In genomic region chr11:69072666-69073064, GRCm38 (mm10) we compare ENCODE assay signal across 8 mouse cellular contexts. TPM values are rescaled to one million over a fixed set of nuclear protein-coding genes. Genes with fewer than 3 reads are reported as not detected.
DNase-seq lines count a peak whose midpoint lies in the region; ATAC-seq and TF ChIP-seq lines count a peak whose summit lies in the region.

No protein-coding gene starts in this region.

- H3K9ac ChIP-seq in CH12.LX (ENCODE audit: insufficient read depth, low read depth) = peak overlapping the region; percentile 88
- H3K9ac ChIP-seq in forebrain, postnatal 0 days = peak overlapping the region; percentile 81
- peak overlapping the region; percentile 82 for H3K9ac ChIP-seq in liver, embryonic 14.5 days (replicated peaks)

- DNase-seq in CH12.LX (ENCODE audit: extremely low read depth) = no peak
- DNase-seq in forebrain, postnatal 0 days = no peak
- DNase-seq in liver, embryonic 14.5 days (ENCODE audit: low read depth in 3 of 3, low spot score in 3 of 3) = no peak
- DNase-seq in right cerebral cortex, postnatal 25 days = no peak
- no peak for DNase-seq in urinary bladder, postnatal 10 days (ENCODE audit: low spot score)
- DNase-seq in cerebellum, adult 9-11 months = no peak

- dilution Hi-C loops in CH12.LX (cut with MboI; ENCODE audit: extremely low pct_ligation_motif_present, extremely low pct_unique_long_range_greater_than_20kb, low sequenced_read_pairs) = no loop called here

- H3K9me3 ChIP-seq in erythroblast, embryonic 14.5 days (ENCODE audit: control insufficient read depth, low read length) = no peaks in the 10 kb centered on the region
- H3K9me3 ChIP-seq in CH12.LX (replicated peaks; ENCODE audit: low read length) = no peaks in the 10 kb centered on the region
- no peaks in the 10 kb centered on the region for H3K9me3 ChIP-seq in forebrain, postnatal 0 days (ENCODE audit: low read length)
- no peaks in the 10 kb centered on the region for H3K9me3 ChIP-seq in liver, embryonic 14.5 days (ENCODE audit: control insufficient read depth, low read length)

- no peak for TF ChIP-seq CTCF in CH12.LX (conservative IDR thresholded peaks at IDR 0.05 in 1 of 2, IDR thresholded peaks at IDR 0.05 in 1 of 2; ENCODE audit: low read depth in 2 of 2, low read length in 2 of 2)
- no peak for TF ChIP-seq CTCF in forebrain, postnatal 0 days (IDR thresholded peaks at IDR 0.05; ENCODE audit: low read depth)
- TF ChIP-seq CTCF in liver, embryonic 14.5 days (IDR thresholded peaks at IDR 0.05; ENCODE audit: low read depth) = no peak

- H3K27me3 ChIP-seq in erythroblast, embryonic 14.5 days (ENCODE audit: control insufficient read depth) = no peaks in the 10 kb centered on the region
- H3K27me3 ChIP-seq in CH12.LX (replicated peaks) = peaks cover 3% of the 10 kb centered on the region
- H3K27me3 ChIP-seq in forebrain, postnatal 0 days (ENCODE audit: insufficient read depth, low read length) = no peaks in the 10 kb centered on the region
- H3K27me3 ChIP-seq in liver, embryonic 14.5 days (ENCODE audit: control insufficient read depth, insufficient read depth, low read length) = no peaks in the 10 kb centered on the region

- no peak for TF ChIP-seq RAD21 in CH12.LX (IDR thresholded peaks at IDR 0.05; ENCODE audit: low read depth, low read length)

- no peak for ATAC-seq in erythroblast, adult 5-6 weeks (replicated peaks; ENCODE audit: low FRiP score, poor library complexity, severe bottlenecking)
- ATAC-seq in forebrain, postnatal 0 days = no peak
- ATAC-seq in liver, embryonic 14.5 days (ENCODE audit: insufficient read depth) = no peak

- no peak for TF ChIP-seq POLR2A in CH12.LX (IDR thresholded peaks at IDR 0.05; ENCODE audit: low read depth, low read length)

- 1% methylated on average over 9 of the region's 9 CpGs for WGBS in forebrain, postnatal 0 days
- 18% methylated on average over 9 of the region's 9 CpGs for WGBS in liver, embryonic 14.5 days (ENCODE audit: insufficient replicate concordance)

- H3K79me2 ChIP-seq in CH12.LX (replicated peaks; ENCODE audit: control insufficient read depth, extremely low read depth, insufficient read depth, poor library complexity, severe bottlenecking) = no peaks in the 10 kb centered on the region

- peak overlapping the region; percentile 61 for H3K4me3 ChIP-seq in erythroblast, embryonic 14.5 days (replicated peaks)
- H3K4me3 ChIP-seq in CH12.LX (replicated peaks in 1 of 3; ENCODE audit: low read depth in 2 of 3, low read length in 2 of 3, poor library complexity in 1 of 3) = peak overlapping the region; percentile 5 to 51 (median 46)
- H3K4me3 ChIP-seq in forebrain, postnatal 0 days (ENCODE audit: low read depth, low read length) = peak overlapping the region; percentile 37
- peak overlapping the region; percentile 39 to 50 for H3K4me3 ChIP-seq in liver, embryonic 14.5 days (ENCODE audit: insufficient read depth in 1 of 2, low read depth in 2 of 2, low read length in 2 of 2)

- H3K4me2 ChIP-seq in CH12.LX (ENCODE audit: insufficient read depth, low read depth, poor library complexity, severe bottlenecking) = peak overlapping the region; percentile 85
- peak overlapping the region; percentile 59 for H3K4me2 ChIP-seq in forebrain, postnatal 0 days (ENCODE audit: low read depth)
- peak overlapping the region; percentile 71 for H3K4me2 ChIP-seq in liver, embryonic 14.5 days (ENCODE audit: low read depth)

- peak; percentile 13; the same call in 1 of the 2 replicates for TF ChIP-seq EP300 in CH12.LX (IDR thresholded peaks at IDR 0.05; ENCODE audit: low read length)
- TF ChIP-seq EP300 in liver, embryonic 14.5 days (IDR thresholded peaks at IDR 0.05; ENCODE audit: low read depth) = no peak

- H3K27ac ChIP-seq in CH12.LX (ENCODE audit: insufficient read depth, low read depth) = no peak overlapping the region
- H3K27ac ChIP-seq in forebrain, postnatal 0 days (ENCODE audit: low read depth, low read length) = peak overlapping the region; percentile 99
- peak overlapping the region; percentile 92 for H3K27ac ChIP-seq in liver, embryonic 14.5 days

- in situ Hi-C loops in CH12.LX (cut with MboI; ENCODE audit: low pct_ligation_motif_present, low pct_unique_long_range_greater_than_20kb, low sequenced_read_pairs) = no loop called here

- no peaks in the 10 kb centered on the region for H3K36me3 ChIP-seq in erythroblast, embryonic 14.5 days (ENCODE audit: control insufficient read depth)
- H3K36me3 ChIP-seq in CH12.LX (replicated peaks in 1 of 2; ENCODE audit: control insufficient read depth in 1 of 2, insufficient read depth in 1 of 2, low read length in 1 of 2) = no peaks in the 10 kb centered on the region
- H3K36me3 ChIP-seq in forebrain, postnatal 0 days (ENCODE audit: insufficient read depth) = no peaks in the 10 kb centered on the region
- H3K36me3 ChIP-seq in liver, embryonic 14.5 days (replicated peaks; ENCODE audit: control insufficient read depth, insufficient read depth, low read depth) = no peaks in the 10 kb centered on the region

- H3K4me1 ChIP-seq in erythroblast, embryonic 14.5 days (ENCODE audit: control insufficient read depth) = peaks cover 68% of the 10 kb centered on the region
- peaks cover 13 to 49% of the 10 kb centered on the region in 2 experiments for H3K4me1 ChIP-seq in CH12.LX (ENCODE audit: control insufficient read depth in 1 of 2, insufficient read depth in 2 of 2)
- H3K4me1 ChIP-seq in forebrain, postnatal 0 days (ENCODE audit: insufficient read depth) = peaks cover 12% of the 10 kb centered on the region
- peaks cover 16 to 32% of the 10 kb centered on the region in 2 experiments for H3K4me1 ChIP-seq in liver, embryonic 14.5 days (replicated peaks; ENCODE audit: control insufficient read depth in 2 of 2, insufficient read depth in 2 of 2, low read length in 1 of 2)

RNA-seq across cellular contexts. Expression of gene Tmem107, which starts 2.1 kb away (rescaled TPM):
- 10.0 and 12.3 TPM in 2 replicates for polyA plus RNA-seq in erythroblast, embryonic 14.5 days (2012)
- 2.3 and 6.1 TPM in 2 replicates for total RNA-seq in erythroblast, adult 5-6 weeks (2015; ENCODE audit: low replicate concordance)
- 2.9 and 3.9 TPM in 2 replicates for total RNA-seq in erythroblast, adult 5-6 weeks (2017; ENCODE audit: low replicate concordance)
- total RNA-seq in CH12.LX (2012; rRNA removed) = 24.4 and 30.1 TPM in 2 replicates
- total RNA-seq in CH12.LX (2014; rRNA removed) = 20.3 and 31.3 TPM in 2 replicates
- polyA plus RNA-seq in CH12.LX (2012; ENCODE audit: insufficient read length, low read depth) = 13.4 and 22.6 TPM in 2 replicates
- total RNA-seq in forebrain, postnatal 0 days (2014; rRNA removed) = 32.7 and 45.6 TPM in 2 replicates
- 35.3 and 41.7 TPM in 2 replicates for polyA plus RNA-seq in forebrain, postnatal 0 days (2015; fragmentation: Nextera tagmentation; extraction: Ambion mirVana)
- polyA plus RNA-seq in liver, embryonic 14.5 days (2012; rRNA removed) = 12.0 and 18.0 TPM in 2 replicates
- polyA plus RNA-seq in liver, embryonic 14.5 days (2014; fragmentation: Nextera tagmentation; extraction: Ambion mirVana) = 21.9 and 29.3 TPM in 2 replicates

RNA-seq across cellular contexts. Expression of gene Borcs6, which starts 13.1 kb away (rescaled TPM):
- polyA plus RNA-seq in erythroblast, embryonic 14.5 days (2012) = 2.0 and 2.4 TPM in 2 replicates
- 2.5 and 3.1 TPM in 2 replicates for total RNA-seq in erythroblast, adult 5-6 weeks (2015; ENCODE audit: low replicate concordance)
- 1.0 and 4.7 TPM in 2 replicates for total RNA-seq in erythroblast, adult 5-6 weeks (2017; ENCODE audit: low replicate concordance)
- total RNA-seq in CH12.LX (2012; rRNA removed) = 9.7 and 11.1 TPM in 2 replicates
- total RNA-seq in CH12.LX (2014; rRNA removed) = 5.1 and 7.3 TPM in 2 replicates
- 5.4 and 6.2 TPM in 2 replicates for polyA plus RNA-seq in CH12.LX (2012; ENCODE audit: insufficient read length, low read depth)
- 32.8 and 33.7 TPM in 2 replicates for total RNA-seq in forebrain, postnatal 0 days (2014; rRNA removed)
- 20.9 and 21.7 TPM in 2 replicates for polyA plus RNA-seq in forebrain, postnatal 0 days (2015; fragmentation: Nextera tagmentation; extraction: Ambion mirVana)
- polyA plus RNA-seq in liver, embryonic 14.5 days (2012; rRNA removed) = 3.0 and 3.4 TPM in 2 replicates
- 2.2 and 3.0 TPM in 2 replicates for polyA plus RNA-seq in liver, embryonic 14.5 days (2014; fragmentation: Nextera tagmentation; extraction: Ambion mirVana)

RNA-seq across cellular contexts. Expression of gene Vamp2, which starts 15.6 kb away (rescaled TPM):
- 7.9 and 9.1 TPM in 2 replicates for polyA plus RNA-seq in erythroblast, embryonic 14.5 days (2012)
- 50.3 and 58.7 TPM in 2 replicates for total RNA-seq in erythroblast, adult 5-6 weeks (2015; ENCODE audit: low replicate concordance)
- total RNA-seq in erythroblast, adult 5-6 weeks (2017; ENCODE audit: low replicate concordance) = 12.4 and 17.8 TPM in 2 replicates
- total RNA-seq in CH12.LX (2012; rRNA removed) = 8.0 and 8.2 TPM in 2 replicates
- 1.3 and 1.4 TPM in 2 replicates for total RNA-seq in CH12.LX (2014; rRNA removed)
- polyA plus RNA-seq in CH12.LX (2012; ENCODE audit: insufficient read length, low read depth) = 26.0 and 26.7 TPM in 2 replicates
- 76.8 and 104 TPM in 2 replicates for total RNA-seq in forebrain, postnatal 0 days (2014; rRNA removed)
- 500 and 554 TPM in 2 replicates for polyA plus RNA-seq in forebrain, postnatal 0 days (2015; fragmentation: Nextera tagmentation; extraction: Ambion mirVana)
- polyA plus RNA-seq in liver, embryonic 14.5 days (2012; rRNA removed) = 23.0 and 23.1 TPM in 2 replicates
- polyA plus RNA-seq in liver, embryonic 14.5 days (2014; fragmentation: Nextera tagmentation; extraction: Ambion mirVana) = 11.4 and 12.6 TPM in 2 replicates

RNA-seq across cellular contexts. Expression of gene Per1, which starts 22.4 kb away (rescaled TPM):
- 1.4 and 1.5 TPM in 2 replicates for polyA plus RNA-seq in erythroblast, embryonic 14.5 days (2012)
- 2.3 and 3.1 TPM in 2 replicates for total RNA-seq in erythroblast, adult 5-6 weeks (2015; ENCODE audit: low replicate concordance)
- total RNA-seq in erythroblast, adult 5-6 weeks (2017; ENCODE audit: low replicate concordance) = 1.7 and 1.9 TPM in 2 replicates
- 11.5 and 11.8 TPM in 2 replicates for total RNA-seq in CH12.LX (2012; rRNA removed)
- 2.8 and 3.2 TPM in 2 replicates for total RNA-seq in CH12.LX (2014; rRNA removed)
- polyA plus RNA-seq in CH12.LX (2012; ENCODE audit: insufficient read length, low read depth) = 37.9 and 38.3 TPM in 2 replicates
- total RNA-seq in forebrain, postnatal 0 days (2014; rRNA removed) = 16.5 and 38.3 TPM in 2 replicates
- 15.2 and 16.7 TPM in 2 replicates for polyA plus RNA-seq in forebrain, postnatal 0 days (2015; fragmentation: Nextera tagmentation; extraction: Ambion mirVana)
- polyA plus RNA-seq in liver, embryonic 14.5 days (2012; rRNA removed) = 1.8 and 1.9 TPM in 2 replicates
- polyA plus RNA-seq in liver, embryonic 14.5 days (2014; fragmentation: Nextera tagmentation; extraction: Ambion mirVana) = 3.0 and 4.2 TPM in 2 replicates

RNA-seq across cellular contexts. Expression of gene Aurkb, which starts 27.2 kb away (rescaled TPM):
- 20.3 and 26.6 TPM in 2 replicates for polyA plus RNA-seq in erythroblast, embryonic 14.5 days (2012)
- 32.9 and 35.3 TPM in 2 replicates for total RNA-seq in erythroblast, adult 5-6 weeks (2015; ENCODE audit: low replicate concordance)
- total RNA-seq in erythroblast, adult 5-6 weeks (2017; ENCODE audit: low replicate concordance) = 74.0 and 102 TPM in 2 replicates
- total RNA-seq in CH12.LX (2012; rRNA removed) (170 and 177 TPM in 2 replicates), CH12.LX (2014; rRNA removed) (181 and 190 TPM in 2 replicates)
- polyA plus RNA-seq in CH12.LX (2012; ENCODE audit: insufficient read length, low read depth) = 178 and 200 TPM in 2 replicates
- total RNA-seq in forebrain, postnatal 0 days (2014; rRNA removed) = 8.5 and 12.5 TPM in 2 replicates
- 11.5 and 13.9 TPM in 2 replicates for polyA plus RNA-seq in forebrain, postnatal 0 days (2015; fragmentation: Nextera tagmentation; extraction: Ambion mirVana)
- polyA plus RNA-seq in liver, embryonic 14.5 days (2012; rRNA removed) = 65.6 and 78.6 TPM in 2 replicates
- 90.8 and 94.3 TPM in 2 replicates for polyA plus RNA-seq in liver, embryonic 14.5 days (2014; fragmentation: Nextera tagmentation; extraction: Ambion mirVana)

Comparison
In these comparisons a context has a peak if more than half of its experiments do, and no peak if none do; other contexts are left out.
1. RNA of gene Vamp2, which starts 15.6 kb away (polyA plus RNA-seq): 500 to 554 TPM in forebrain, postnatal 0 days; 26.0 to 26.7 TPM in CH12.LX, 11.4 to 23.1 TPM in liver, embryonic 14.5 days and 7.9 to 9.1 TPM in erythroblast, embryonic 14.5 days; every median in the first group is over 10 times any median in the second.
2. Peak in every context shown above with its lines, with median percentiles within 50 percentile points of each other: H3K4me3 ChIP-seq, H3K4me2 ChIP-seq and H3K9ac ChIP-seq.